8 mouse cellular contexts compared by ENCODE assay signal in genomic region chr7:29000651-29001605, GRCm38 (mm10). TPM values are rescaled to one million over a fixed set of nuclear protein-coding genes. Genes with fewer than 3 reads are reported as not detected.
A peak's percentile ranks its signal among the peaks of the same experiment; 100 is the strongest.
DNase-seq lines count a peak whose midpoint lies in the region.

No protein-coding gene starts in this region.

- peak; percentile 77 for DNase-seq in urinary bladder, postnatal 14 days (ENCODE audit: low spot score)
- no peak for DNase-seq in urinary bladder, adult 2 months (ENCODE audit: low spot score)
- DNase-seq in heart, postnatal 10 days, result peak; percentile 55 to 73
- DNase-seq in kidney, postnatal 25 days, result peak; percentile 67
- peak; percentile 81 for DNase-seq in lung, postnatal 36 days
- DNase-seq in right cerebral cortex, adult 18-20 months, result peak; percentile 40
- DNase-seq in urinary bladder, postnatal 25 days (ENCODE audit: low spot score), result peak; percentile 59

- H3K4me3 ChIP-seq in erythroblast, embryonic 14.5 days (replicated peaks), result peak overlapping the region; percentile 60

- H3K9me3 ChIP-seq in erythroblast, embryonic 14.5 days (ENCODE audit: control insufficient read depth, low read length), result 0 out of 2 replicates have a peak, but pooled peaks cover 2% of the 10 kb centered on the region

- peaks cover 9% of the 10 kb centered on the region for H3K27me3 ChIP-seq in erythroblast, embryonic 14.5 days (ENCODE audit: control insufficient read depth)

- H3K4me1 ChIP-seq in erythroblast, embryonic 14.5 days (ENCODE audit: control insufficient read depth), result peaks cover 30% of the 10 kb centered on the region

- H3K36me3 ChIP-seq in erythroblast, embryonic 14.5 days (ENCODE audit: control insufficient read depth), result no peaks in the 10 kb centered on the region; the same call in 1 of the 2 replicates

- intact Hi-C loops in heart, postnatal 10 days (cut with DNase I), result no loop called here

RNA-seq across cellular contexts. Expression of gene Map4k1, which starts 19.1 kb away (rescaled TPM):
- 3.6 and 3.8 TPM in 2 replicates for polyA plus RNA-seq in urinary bladder, adult 2 months (2012; rRNA removed)
- polyA plus RNA-seq in erythroblast, embryonic 14.5 days (2012), result 8.4 and 11.7 TPM in 2 replicates
- total RNA-seq in heart, postnatal 10 days (2021), result 1 to 10 TPM; 2.0 to 2.2 TPM

RNA-seq across cellular contexts. Expression of gene Eif3k, which starts 19.3 kb away (rescaled TPM):
- 368 and 380 TPM in 2 replicates for polyA plus RNA-seq in urinary bladder, adult 2 months (2012; rRNA removed)
- 17.8 and 48.0 TPM in 2 replicates for polyA plus RNA-seq in erythroblast, embryonic 14.5 days (2012)
- total RNA-seq in heart, postnatal 10 days (2021), result 100 to 1,000 TPM; 185 to 188 TPM

RNA-seq across cellular contexts. Expression of gene Actn4, which starts 38.8 kb away (rescaled TPM):
- 285 and 345 TPM in 2 replicates for polyA plus RNA-seq in urinary bladder, adult 2 months (2012; rRNA removed)
- 86.9 and 109 TPM in 2 replicates for polyA plus RNA-seq in erythroblast, embryonic 14.5 days (2012)
- total RNA-seq in heart, postnatal 10 days (2021), result 100 to 1,000 TPM; 173 to 174 TPM
